Mouse (Mus musculus) CH12.LX (cell line): ENCODE measurements around the gene Arl15. TPM values are rescaled to one million over a fixed set of nuclear protein-coding genes. Genes with fewer than 3 reads are reported as not detected.

ENCODE experiments used
- DNase-seq: peaks from one replicate; pipeline ENCODE4 v3.0.0-alpha.2; 2013; ENCODE audit errors: extremely low read depth
- H3K27ac ChIP-seq: 2 replicates; pipeline ENCODE4 v1.5.1; 2012; ENCODE audit warnings: low read depth, mild to moderate bottlenecking, control low read depth, moderate library complexity; ENCODE audit not compliant: insufficient read depth
- H3K27me3 ChIP-seq: replicated peaks from 2 replicates; pipeline ENCODE3; 2012; ENCODE audit warnings: inconsistent platforms
- H3K36me3 ChIP-seq, 2 experiments: replicated peaks in 1 of 2; 2 replicates each; pipeline versions ENCODE3 to v1.6.1; 2012; ENCODE audit warnings: inconsistent platforms in 1 of 2, low read length in 1 of 2, mild to moderate bottlenecking in 1 of 2, mixed read lengths in 1 of 2, moderate library complexity in 1 of 2; ENCODE audit not compliant: control insufficient read depth in 1 of 2, insufficient read depth in 1 of 2
- H3K4me1 ChIP-seq, 2 experiments: 2 replicates each; pipeline ENCODE4 v1.6.1; 2012; ENCODE audit warnings: inconsistent platforms in 1 of 2, moderate library complexity in 1 of 2; ENCODE audit not compliant: insufficient read depth in 2 of 2, control insufficient read depth in 1 of 2
- H3K4me2 ChIP-seq: 2 replicates; pipeline ENCODE4 v1.6.1; 2012; ENCODE audit warnings: low read depth, mild to moderate bottlenecking, control low read depth; ENCODE audit not compliant: poor library complexity, insufficient read depth, severe bottlenecking
- H3K4me3 ChIP-seq, 3 experiments: fragments of 150-350 bp in 1 of 3; sonication (generic) in 1 of 3; replicated peaks in 1 of 3; 2 replicates each; pipeline versions ENCODE3 to v1.5.1; 2011 to 2012; ENCODE audit warnings: low read depth in 2 of 3, low read length in 2 of 3, mild to moderate bottlenecking in 2 of 3, moderate library complexity in 2 of 3, control low read depth in 1 of 3, improper control_type of control experiment in 1 of 3, inconsistent platforms in 1 of 3, mixed read lengths in 1 of 3; ENCODE audit not compliant: poor library complexity in 1 of 3
- H3K79me2 ChIP-seq: replicated peaks from 2 replicates; pipeline ENCODE4 v1.6.1; 2012; ENCODE audit warnings: mild to moderate bottlenecking, moderate library complexity; ENCODE audit not compliant: control insufficient read depth, poor library complexity, insufficient read depth, severe bottlenecking; ENCODE audit errors: extremely low read depth
- H3K9ac ChIP-seq: 2 replicates; pipeline ENCODE4 v1.6.1; 2012; ENCODE audit warnings: low read depth, mild to moderate bottlenecking, control low read depth, moderate library complexity; ENCODE audit not compliant: insufficient read depth
- H3K9me3 ChIP-seq: replicated peaks from 2 replicates; pipeline ENCODE3; 2012; ENCODE audit warnings: low read length, inconsistent platforms, mixed read lengths
- BHLHE40 ChIP-seq: IDR thresholded peaks from 2 replicates; pipeline ENCODE4 v1.6.1; 2011; ENCODE audit warnings: mild to moderate bottlenecking, low read depth, low read length, improper control_type of control experiment
- CHD1 ChIP-seq: IDR thresholded peaks from 2 replicates; pipeline ENCODE4 v1.6.1; 2012; ENCODE audit warnings: low read depth, low read length, improper control_type of control experiment, inconsistent platforms
- CHD2 ChIP-seq: IDR thresholded peaks from 2 replicates; pipeline ENCODE4 v1.6.1; 2011; ENCODE audit warnings: low read length, improper control_type of control experiment
- E2F4 ChIP-seq: IDR thresholded peaks from 2 replicates; pipeline ENCODE4 v1.6.1; 2011; ENCODE audit warnings: low read depth, low read length, improper control_type of control experiment; ENCODE audit not compliant: insufficient replicate concordance
- ELF1 ChIP-seq: IDR thresholded peaks from 2 replicates; pipeline ENCODE4 v1.6.1; 2014; ENCODE audit warnings: low read depth, mild to moderate bottlenecking, inconsistent platforms, low read length, improper control_type of control experiment
- GABPA ChIP-seq: IDR thresholded peaks from 2 replicates; pipeline ENCODE4 v1.6.1; 2012; ENCODE audit warnings: low read depth, low read length, improper control_type of control experiment, inconsistent platforms; ENCODE audit not compliant: insufficient replicate concordance
- IRF4 ChIP-seq: IDR thresholded peaks from 2 replicates; pipeline ENCODE4 v1.6.1; 2014; ENCODE audit warnings: low read depth, mild to moderate bottlenecking, inconsistent platforms, low read length, improper control_type of control experiment
- MAX ChIP-seq: IDR thresholded peaks from 2 replicates; pipeline ENCODE4 v1.6.1; 2011; ENCODE audit warnings: low read length, improper control_type of control experiment
- MYC ChIP-seq: IDR thresholded peaks from 2 replicates; pipeline ENCODE4 v1.6.1; 2011; ENCODE audit warnings: low read depth, mild to moderate bottlenecking, improper control_type of control experiment, low read length
- PAX5 ChIP-seq: IDR thresholded peaks from 2 replicates; pipeline ENCODE4 v1.6.1; 2012; ENCODE audit warnings: low read length, inconsistent platforms, mixed read lengths
- POLR2A ChIP-seq: IDR thresholded peaks from 2 replicates; pipeline ENCODE4 v1.6.1; 2011; ENCODE audit warnings: low read depth, mild to moderate bottlenecking, improper control_type of control experiment, low read length
- RAD21 ChIP-seq: IDR thresholded peaks from 2 replicates; pipeline ENCODE4 v1.6.1; 2011; ENCODE audit warnings: low read depth, mild to moderate bottlenecking, low read length, improper control_type of control experiment, moderate library complexity
- RCOR1 ChIP-seq: conservative IDR thresholded peaks from 2 replicates; pipeline ENCODE4 v1.6.1; 2012; ENCODE audit warnings: low read depth, mild to moderate bottlenecking, inconsistent platforms, low read length, improper control_type of control experiment
- TBP ChIP-seq: conservative IDR thresholded peaks from 2 replicates; pipeline ENCODE4 v1.6.1; 2011; ENCODE audit warnings: low read depth, low read length, improper control_type of control experiment
- USF1 ChIP-seq: IDR thresholded peaks from 2 replicates; pipeline ENCODE4 v1.6.1; 2014; ENCODE audit warnings: low read depth, mild to moderate bottlenecking, inconsistent platforms, low read length, improper control_type of control experiment
- USF2 ChIP-seq: conservative IDR thresholded peaks from 2 replicates; pipeline ENCODE4 v1.6.1; 2011; ENCODE audit warnings: low read depth, low read length, improper control_type of control experiment
- ZC3H11A ChIP-seq: IDR thresholded peaks from 2 replicates; pipeline ENCODE4 v1.6.1; 2012; ENCODE audit warnings: low read depth, mild to moderate bottlenecking, inconsistent platforms, low read length, improper control_type of control experiment
- dilution Hi-C: fragments of 300-500 bp; cut with MboI; formaldehyde crosslinking; loops from 2 replicates; pipeline ENCODE4 v1.14.3; 2020; ENCODE audit warnings: low sequenced_read_pairs; ENCODE audit not compliant: extremely low pct_unique_long_range_greater_than_20kb, extremely low pct_ligation_motif_present
- in situ Hi-C: fragments of 300-500 bp; cut with MboI; formaldehyde crosslinking; loops from 3 replicates; pipeline ENCODE4 v1.14.3; 2019; ENCODE audit warnings: low sequenced_read_pairs, low pct_ligation_motif_present, low pct_unique_long_range_greater_than_20kb, mixed read lengths
- polyA plus RNA-seq: library from polyadenylated mRNA; unstranded; fragments of >175 nt; gene quantifications from 2 replicates; pipeline ENCODE4 v1.2.1, GENCODE M21; 2012; ENCODE audit warnings: low read depth; ENCODE audit not compliant: insufficient read length
- total RNA-seq, 2 experiments: library from RNA; depleted of rRNA; stranded (reverse); fragments of 300-350 nt in 1 of 2; fragments of >200 nt in 1 of 2; gene quantifications; 2 replicates each; pipeline ENCODE4 v1.2.3; 2012 to 2014

Gene Arl15
- total and polyA plus RNA-seq, 3 experiments, result 2.2 to 5.2 (median 4.8) TPM

- H3K9ac ChIP-seq, result no peak overlapping the region
- H3K27ac ChIP-seq, result no peak overlapping the region
- no peak overlapping the region for H3K4me3 ChIP-seq
- no peak for DNase-seq
- no peaks in the 10 kb centered on the region for H3K9me3 ChIP-seq
- dilution Hi-C loops, result no loop called here
- no peak overlapping the region for H3K4me2 ChIP-seq
- no peaks in the 10 kb centered on the region for H3K27me3 ChIP-seq
- TF ChIP-seq PAX5 (no peak), POLR2A (no peak), ELF1 (no peak), CHD2 (no peak)
- TF ChIP-seq, all 38 proteins: peak for 0
- in situ Hi-C loops, result no loop called here
- H3K4me1 ChIP-seq, result peaks cover 15 to 38% of the 10 kb centered on the region in 2 experiments
- H3K36me3 ChIP-seq, result no peaks in the 10 kb centered on the region
- no peaks in the 10 kb centered on the region for H3K79me2 ChIP-seq
Observed at GRCm38 (mm10) chr13:114159634-114160391, 365.5 kb downstream of the Arl15 start.

- no peaks in the 10 kb centered on the region for H3K27me3 ChIP-seq
- peaks cover 9 to 21% of the 10 kb centered on the region in 2 experiments; a peak in 3 of 4 replicates for H3K4me1 ChIP-seq
- no peak for DNase-seq
- H3K79me2 ChIP-seq, result no peaks in the 10 kb centered on the region
- H3K9me3 ChIP-seq, result no peaks in the 10 kb centered on the region
- H3K9ac ChIP-seq, result no peak overlapping the region
- in situ Hi-C loops (no loop called here), dilution Hi-C loops (no loop called here)
- no peak overlapping the region for H3K4me2 ChIP-seq
- TF ChIP-seq RCOR1, result no peak
- TF ChIP-seq E2F4, result no peak
- no peak for TF ChIP-seq MAX
- no peak for TF ChIP-seq POLR2A
- TF ChIP-seq BHLHE40, result no peak
- TF ChIP-seq TBP, result no peak
- TF ChIP-seq IRF4, result no peak
- TF ChIP-seq ZC3H11A, result no peak
- no peak for TF ChIP-seq MYC
- no peak for TF ChIP-seq CHD2
- TF ChIP-seq USF2, result no peak
- TF ChIP-seq CHD1, result no peak
- H3K27ac ChIP-seq, result no peak overlapping the region
- no peak overlapping the region for H3K4me3 ChIP-seq
- no peaks in the 10 kb centered on the region for H3K36me3 ChIP-seq
Observed at GRCm38 (mm10) chr13:114162753-114163152, 368.4 kb downstream of the Arl15 start.

GRCm38 (mm10) chr13:114165616-114166015 is 371.3 kb downstream of the Arl15 start:
- in situ Hi-C loops, result no loop called here
- no peaks in the 10 kb centered on the region for H3K79me2 ChIP-seq
- no peak overlapping the region for H3K27ac ChIP-seq
- H3K9me3 ChIP-seq, result no peaks in the 10 kb centered on the region
- H3K4me3 ChIP-seq, result no peak overlapping the region
- H3K9ac ChIP-seq, result no peak overlapping the region
- DNase-seq, result no peak
- no peaks in the 10 kb centered on the region for H3K27me3 ChIP-seq
- TF ChIP-seq GABPA, result no peak
- TF ChIP-seq RAD21, result no peak
- TF ChIP-seq BHLHE40, result no peak
- TF ChIP-seq E2F4, result no peak
- TF ChIP-seq USF1, result no peak
- TF ChIP-seq CHD1, result no peak
- dilution Hi-C loops, result no loop called here
- no peaks in the 10 kb centered on the region for H3K36me3 ChIP-seq
- H3K4me1 ChIP-seq, result no peaks in the 10 kb centered on the region
- H3K4me2 ChIP-seq, result no peak overlapping the region
